ENCODE assay signal across 8 mouse cellular contexts in genomic region chr2:25332286-25333160, GRCm38 (mm10). TPM values are rescaled to one million over a fixed set of nuclear protein-coding genes. Genes with fewer than 3 reads are reported as not detected.
DNase-seq lines count a peak whose midpoint lies in the region; ATAC-seq lines count a peak whose summit lies in the region.

Gene Man1b1, plus strand, starts transcription at chr2:25332338.

- H3K4me1 ChIP-seq in lung, embryonic 16.5 days (replicated peaks; ENCODE audit: control insufficient read depth, insufficient read depth, low read length) = peaks cover 12% of the 10 kb centered on the region

- no peaks in the 10 kb centered on the region for H3K9me3 ChIP-seq in lung, embryonic 16.5 days (ENCODE audit: control insufficient read depth, low read length)

- H3K36me3 ChIP-seq in lung, embryonic 16.5 days (ENCODE audit: control insufficient read depth, insufficient read depth, low read length) = peaks cover 10% of the 10 kb centered on the region

- H3K27ac ChIP-seq in lung, embryonic 16.5 days (ENCODE audit: low read length) = peak within 1 kb of the TSS; percentile 87

- peak within 1 kb of the TSS; percentile 96 for H3K9ac ChIP-seq in lung, embryonic 16.5 days (ENCODE audit: low read length)

- peak within 1 kb of the TSS; percentile 92 for H3K4me3 ChIP-seq in lung, embryonic 16.5 days (ENCODE audit: low read length)

- peak; percentile 97 to 99 for ATAC-seq in hematopoietic stem cell, adult 5-6 weeks (replicated peaks in 1 of 2; ENCODE audit: insufficient read depth in 1 of 2, low FRiP score in 2 of 2, low TSS enrichment in 1 of 2, low read depth in 1 of 2, poor library complexity in 2 of 2, severe bottlenecking in 2 of 2)
- ATAC-seq in lung, embryonic 16.5 days (ENCODE audit: low read depth) = peak; percentile 99

- peak; percentile 97 for DNase-seq in MEL-GATA-1-ER (ENCODE audit: extremely low read depth, low read depth)
- DNase-seq in cerebellum, adult 8-10 months = peak; percentile 99
- peak; percentile 99 for DNase-seq in forelimb bud, embryonic 11.5 days (ENCODE audit: low read depth, low spot score)
- peak; percentile 99 for DNase-seq in layer of hippocampus, adult 9-10 months (ENCODE audit: low spot score)
- peak; percentile 99 for DNase-seq in ovary, postnatal 10 days (ENCODE audit: low spot score)
- peak; percentile 99 for DNase-seq in thymus, postnatal 10 days (ENCODE audit: low spot score in 2 of 2)

- WGBS in lung, embryonic 16.5 days = under 1% methylated on average over 78 of the region's 78 CpGs

- H3K4me2 ChIP-seq in lung, embryonic 16.5 days (ENCODE audit: low read depth, low read length) = peak within 1 kb of the TSS; percentile 82

- H3K27me3 ChIP-seq in lung, embryonic 16.5 days (ENCODE audit: control insufficient read depth, insufficient read depth, low read depth, low read length) = no peaks in the 10 kb centered on the region

RNA-seq across cellular contexts. Expression of gene Man1b1, which starts in this region (rescaled TPM):
- 60.9 and 70.9 TPM in 2 replicates for total RNA-seq in hematopoietic stem cell, adult 5-6 weeks (2017)
- polyA plus RNA-seq in lung, embryonic 16.5 days (2015; fragmentation: Nextera tagmentation; extraction: Ambion mirVana) = 47.8 and 57.4 TPM in 2 replicates

Comparison
In these comparisons a context has a peak if more than half of its experiments do, and no peak if none do; other contexts are left out.
1. Peak in every context shown above with its lines: DNase-seq, ATAC-seq, H3K4me3 ChIP-seq and H3K27ac ChIP-seq.